Mouse (Mus musculus) brain, embryonic 14.5 days (tissue): ENCODE data around the gene Notum.

ENCODE experiments used
- CTCF ChIP-seq: fragments of 200-500 bp; IDR thresholded peaks from 2 replicates; pipeline ENCODE4 v1.5.1; 2012; ENCODE audit warnings: inconsistent platforms, mild to moderate bottlenecking, moderate library complexity, borderline replicate concordance; ENCODE audit not compliant: insufficient read depth, insufficient read length; ENCODE audit errors: extremely low read depth
- POLR2A ChIP-seq: fragments of 200-500 bp; IDR thresholded peaks from 2 replicates; pipeline ENCODE4 v1.6.1; 2012; ENCODE audit warnings: mild to moderate bottlenecking, inconsistent platforms, borderline replicate concordance; ENCODE audit not compliant: poor library complexity, insufficient read depth, insufficient read length, severe bottlenecking; ENCODE audit errors: extremely low read depth

DNA sequence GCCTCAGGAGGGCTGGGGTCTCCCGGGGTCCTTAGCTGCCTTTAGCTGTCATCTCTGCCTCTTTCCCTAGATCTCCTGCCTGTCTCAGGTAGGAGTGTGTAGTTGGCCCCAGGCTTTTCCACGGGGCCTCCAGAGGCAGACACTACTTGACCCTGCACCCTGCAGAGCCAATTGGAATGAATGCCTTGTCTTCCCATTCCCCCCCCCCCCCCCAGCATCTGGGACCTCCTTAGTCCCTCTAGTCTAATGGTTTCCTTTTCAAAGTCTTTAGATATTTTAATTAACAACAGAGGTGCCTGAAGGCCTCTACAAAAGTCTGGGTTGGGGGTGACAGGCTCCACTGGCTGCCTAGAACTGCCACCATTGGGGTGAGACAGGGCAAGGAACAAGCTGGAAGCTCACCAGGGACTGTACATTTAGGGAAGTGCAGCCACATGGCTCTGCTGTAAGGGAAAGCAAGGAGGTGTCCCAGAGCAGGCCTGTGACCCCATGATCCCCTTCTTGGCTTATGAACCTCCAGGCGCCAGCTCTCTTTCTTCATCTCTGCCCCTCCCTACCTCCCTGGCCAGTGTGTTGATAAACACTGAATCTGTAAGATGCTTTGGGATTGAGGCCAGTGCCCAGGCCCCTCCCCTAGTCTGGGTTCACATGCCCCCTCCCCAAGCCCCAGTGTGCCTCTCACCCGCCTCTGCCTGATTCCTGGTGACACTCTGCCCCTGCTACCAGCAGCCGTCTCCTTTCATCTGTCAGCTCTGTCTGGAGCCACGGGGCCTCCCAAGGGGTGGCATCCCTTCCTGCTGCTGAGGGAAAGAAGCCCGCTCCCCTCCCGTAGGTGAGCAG lies 43.7 kb upstream of the Notum start:
- no peak for TF ChIP-seq POLR2A
- no peak for TF ChIP-seq CTCF
